In genomic region chr7:45154096-45154992, GRCm38 (mm10) we compare ENCODE assay signal across 8 mouse cellular contexts. TPM values are rescaled to one million over a fixed set of nuclear protein-coding genes. Genes with fewer than 3 reads are reported as not detected.
DNase-seq lines count a peak whose midpoint lies in the region; ATAC-seq and TF ChIP-seq lines count a peak whose summit lies in the region.

Gene Pih1d1 (plus strand): TSS chr7:45154303.
Gene Aldh16a1 (minus strand): TSS chr7:45154584.

- peak within 1 kb of the TSS; percentile 69 for H3K4me2 ChIP-seq in heart, embryonic 15.5 days
- H3K4me2 ChIP-seq in liver, embryonic 14.5 days (ENCODE audit: low read depth) = peak within 1 kb of the TSS; percentile 98
- peak within 1 kb of the TSS; percentile 81 for H3K4me2 ChIP-seq in neural tube, embryonic 11.5 days (ENCODE audit: low read depth)
- peak within 1 kb of the TSS; percentile 68 for H3K4me2 ChIP-seq in stomach, postnatal 0 days (replicated peaks; ENCODE audit: low read depth)

- peak; percentile 94 for ATAC-seq in heart, embryonic 15.5 days (replicated peaks; ENCODE audit: insufficient number of reproducible peaks, insufficient read depth, low FRiP score, low read depth)
- peak; percentile 95 for ATAC-seq in liver, embryonic 14.5 days (ENCODE audit: insufficient read depth)
- ATAC-seq in neural tube, embryonic 11.5 days (ENCODE audit: insufficient read depth, low FRiP score, low TSS enrichment) = peak; percentile 95
- peak; percentile 92 for ATAC-seq in stomach, postnatal 0 days (ENCODE audit: low FRiP score, low TSS enrichment)

- peak; percentile 96 to 98 for DNase-seq in CD8-positive naive resting alpha-beta T cell, adult 2 months (ENCODE audit: low read depth in 2 of 2, low spot score in 2 of 2)
- DNase-seq in c-Kit-positive CD71-negative TER-119-negative erythroid progenitor cells, embryonic 14.5 days (ENCODE audit: low read depth) = peak; percentile 95
- peak; percentile 97 for DNase-seq in forebrain, embryonic 10.5 days (ENCODE audit: extremely low spot score, low spot score)
- DNase-seq in kidney, postnatal 25 days = peak; percentile 98
- DNase-seq in liver, embryonic 14.5 days (ENCODE audit: low read depth in 3 of 3, low spot score in 3 of 3) = peak; percentile 88 to 92 (median 91)
- DNase-seq in neural tube, embryonic 11.5 days (ENCODE audit: low spot score) = peak; percentile 97
- peak; percentile 98 for DNase-seq in stomach, postnatal 0 days (ENCODE audit: low spot score)

- no peaks in the 10 kb centered on the region for H3K9me3 ChIP-seq in forebrain, embryonic 10.5 days
- no peaks in the 10 kb centered on the region for H3K9me3 ChIP-seq in heart, embryonic 15.5 days (replicated peaks)
- H3K9me3 ChIP-seq in liver, embryonic 14.5 days (ENCODE audit: control insufficient read depth, low read length) = no peaks in the 10 kb centered on the region
- H3K9me3 ChIP-seq in neural tube, embryonic 11.5 days (ENCODE audit: control insufficient read depth, low read length) = no peaks in the 10 kb centered on the region
- no peaks in the 10 kb centered on the region for H3K9me3 ChIP-seq in stomach, postnatal 0 days (ENCODE audit: control insufficient read depth, low read length)

- H3K4me3 ChIP-seq in forebrain, embryonic 10.5 days = peak within 1 kb of the TSS; percentile 74
- peak within 1 kb of the TSS; percentile 91 for H3K4me3 ChIP-seq in heart, embryonic 15.5 days
- peak within 1 kb of the TSS; percentile 74 to 81 for H3K4me3 ChIP-seq in liver, embryonic 14.5 days (ENCODE audit: insufficient read depth in 1 of 2, low read depth in 2 of 2, low read length in 2 of 2)
- peak within 1 kb of the TSS; percentile 55 for H3K4me3 ChIP-seq in neural tube, embryonic 11.5 days (ENCODE audit: low read depth, low read length)
- H3K4me3 ChIP-seq in stomach, postnatal 0 days (ENCODE audit: low read depth, low read length) = peak within 1 kb of the TSS; percentile 66

- peaks cover 25% of the 10 kb centered on the region for H3K36me3 ChIP-seq in forebrain, embryonic 10.5 days (replicated peaks)
- peaks cover 10% of the 10 kb centered on the region; the same call in 1 of the 2 replicates for H3K36me3 ChIP-seq in heart, embryonic 15.5 days
- no peaks in the 10 kb centered on the region for H3K36me3 ChIP-seq in liver, embryonic 14.5 days (replicated peaks; ENCODE audit: control insufficient read depth, insufficient read depth, low read depth)
- H3K36me3 ChIP-seq in neural tube, embryonic 11.5 days (ENCODE audit: control insufficient read depth, insufficient read depth, low read length) = 0 out of 2 replicates have a peak, but pooled peaks cover 3% of the 10 kb centered on the region
- H3K36me3 ChIP-seq in stomach, postnatal 0 days (ENCODE audit: control insufficient read depth, insufficient read depth, low read length) = no peaks in the 10 kb centered on the region

- peak within 1 kb of the TSS; percentile 87 for H3K9ac ChIP-seq in heart, embryonic 15.5 days
- H3K9ac ChIP-seq in liver, embryonic 14.5 days (replicated peaks) = peak within 1 kb of the TSS; percentile 82
- H3K9ac ChIP-seq in neural tube, embryonic 11.5 days (ENCODE audit: low read length) = peak within 1 kb of the TSS; percentile 77
- peak within 1 kb of the TSS; percentile 88 for H3K9ac ChIP-seq in stomach, postnatal 0 days (ENCODE audit: low read length)

- 6% methylated on average over 69 of the region's 69 CpGs for WGBS in forebrain, embryonic 10.5 days
- 3% methylated on average over 69 of the region's 69 CpGs for WGBS in heart, embryonic 15.5 days
- WGBS in liver, embryonic 14.5 days (ENCODE audit: insufficient replicate concordance) = 2% methylated on average over 69 of the region's 69 CpGs
- 5% methylated on average over 67 of the region's 69 CpGs for WGBS in neural tube, embryonic 11.5 days
- 2% methylated on average over 69 of the region's 69 CpGs for WGBS in stomach, postnatal 0 days

- no peak for TF ChIP-seq EP300 in liver, embryonic 14.5 days (IDR thresholded peaks at IDR 0.05; ENCODE audit: low read depth)
- no peak for TF ChIP-seq EP300 in stomach, postnatal 0 days (optimal IDR thresholded peaks at IDR 0.05)

- TF ChIP-seq CTCF in liver, embryonic 14.5 days (IDR thresholded peaks at IDR 0.05; ENCODE audit: low read depth) = peak; percentile 79
- TF ChIP-seq CTCF in stomach, postnatal 0 days (IDR thresholded peaks at IDR 0.05; ENCODE audit: low read depth) = peak; percentile 78

- H3K4me1 ChIP-seq in forebrain, embryonic 10.5 days = peaks cover 43% of the 10 kb centered on the region
- peaks cover 15% of the 10 kb centered on the region for H3K4me1 ChIP-seq in heart, embryonic 15.5 days (replicated peaks)
- H3K4me1 ChIP-seq in liver, embryonic 14.5 days (replicated peaks; ENCODE audit: control insufficient read depth in 2 of 2, insufficient read depth in 2 of 2, low read length in 1 of 2) = peaks cover 10 to 11% of the 10 kb centered on the region in 2 experiments; a peak in 3 of 4 replicates
- H3K4me1 ChIP-seq in neural tube, embryonic 11.5 days (ENCODE audit: control insufficient read depth, insufficient read depth, low read length) = peaks cover 5% of the 10 kb centered on the region
- H3K4me1 ChIP-seq in stomach, postnatal 0 days (replicated peaks; ENCODE audit: control insufficient read depth, insufficient read depth) = peaks cover 6% of the 10 kb centered on the region; the same call in 1 of the 2 replicates

- H3K27me3 ChIP-seq in forebrain, embryonic 10.5 days (ENCODE audit: poor library complexity, severe bottlenecking) = no peaks in the 10 kb centered on the region
- H3K27me3 ChIP-seq in heart, embryonic 15.5 days = no peaks in the 10 kb centered on the region
- no peaks in the 10 kb centered on the region for H3K27me3 ChIP-seq in liver, embryonic 14.5 days (ENCODE audit: control insufficient read depth, insufficient read depth, low read length)
- H3K27me3 ChIP-seq in neural tube, embryonic 11.5 days (ENCODE audit: control insufficient read depth, insufficient read depth, low read length) = no peaks in the 10 kb centered on the region
- H3K27me3 ChIP-seq in stomach, postnatal 0 days (ENCODE audit: control insufficient read depth, insufficient read depth, low read length) = no peaks in the 10 kb centered on the region

- H3K27ac ChIP-seq in forebrain, embryonic 10.5 days = peak within 1 kb of the TSS; percentile 98
- H3K27ac ChIP-seq in heart, embryonic 15.5 days = peak within 1 kb of the TSS; percentile 99
- H3K27ac ChIP-seq in liver, embryonic 14.5 days = peak within 1 kb of the TSS; percentile 78
- peak within 1 kb of the TSS; percentile 50 for H3K27ac ChIP-seq in neural tube, embryonic 11.5 days (ENCODE audit: low read depth, low read length)
- H3K27ac ChIP-seq in stomach, postnatal 0 days (replicated peaks) = peak within 1 kb of the TSS; percentile 96

RNA-seq across cellular contexts. Expression of gene Pih1d1, which starts in this region (rescaled TPM):
- polyA plus RNA-seq in forebrain, embryonic 10.5 days (2016; fragmentation: Nextera tagmentation; extraction: Ambion mirVana) = 98.5 and 99.6 TPM in 2 replicates
- polyA plus RNA-seq in heart, embryonic 15.5 days (2015; fragmentation: Nextera tagmentation; extraction: Ambion mirVana) = 76.5 and 77.3 TPM in 2 replicates
- polyA plus RNA-seq in liver, embryonic 14.5 days (2012; rRNA removed) = 38.3 and 43.3 TPM in 2 replicates
- 44.3 and 45.8 TPM in 2 replicates for polyA plus RNA-seq in liver, embryonic 14.5 days (2014; fragmentation: Nextera tagmentation; extraction: Ambion mirVana)
- polyA plus RNA-seq in neural tube, embryonic 11.5 days (2014; fragmentation: Nextera tagmentation; extraction: Ambion mirVana) = 98.4 and 108 TPM in 2 replicates
- 48.8 and 49.0 TPM in 2 replicates for polyA plus RNA-seq in stomach, postnatal 0 days (2015; fragmentation: Nextera tagmentation; extraction: Ambion mirVana)

RNA-seq across cellular contexts. Expression of gene Aldh16a1, which starts in this region (rescaled TPM):
- 53.0 and 55.1 TPM in 2 replicates for polyA plus RNA-seq in forebrain, embryonic 10.5 days (2016; fragmentation: Nextera tagmentation; extraction: Ambion mirVana)
- 26.4 and 40.4 TPM in 2 replicates for polyA plus RNA-seq in heart, embryonic 15.5 days (2015; fragmentation: Nextera tagmentation; extraction: Ambion mirVana)
- polyA plus RNA-seq in liver, embryonic 14.5 days (2012; rRNA removed) = 17.9 and 19.8 TPM in 2 replicates
- 20.9 and 23.1 TPM in 2 replicates for polyA plus RNA-seq in liver, embryonic 14.5 days (2014; fragmentation: Nextera tagmentation; extraction: Ambion mirVana)
- polyA plus RNA-seq in neural tube, embryonic 11.5 days (2014; fragmentation: Nextera tagmentation; extraction: Ambion mirVana) = 34.2 and 37.6 TPM in 2 replicates
- polyA plus RNA-seq in stomach, postnatal 0 days (2015; fragmentation: Nextera tagmentation; extraction: Ambion mirVana) = 24.6 and 25.6 TPM in 2 replicates

Comparison
In these comparisons a context has a peak if more than half of its experiments do, and no peak if none do; other contexts are left out.
1. Peak in every context shown above with its lines: DNase-seq, ATAC-seq, H3K4me3 ChIP-seq and H3K27ac ChIP-seq.